In genomic region chr9:57646551-57647103, GRCm38 (mm10) we compare ENCODE assay signal across 14 mouse cellular contexts. TPM values are rescaled to one million over a fixed set of nuclear protein-coding genes. Genes with fewer than 3 reads are reported as not detected.
DNase-seq lines count a peak whose midpoint lies in the region; ATAC-seq and TF ChIP-seq lines count a peak whose summit lies in the region.
"Had no signal": no experiment of that assay in that cellular context is flagged by ENCODE, and none has a peak within 500 bp of the region (broad histone marks: within the 10 kb centered on the region; RNA-seq: fewer than 3 reads in every experiment).

No protein-coding gene starts in this region.

- WGBS in intestine, embryonic 16.5 days: 68% methylated on average over 12 of the region's 12 CpGs
- 43% methylated on average over 12 of the region's 12 CpGs for WGBS in forebrain, postnatal 0 days

- no peaks in the 10 kb centered on the region for H3K9me3 ChIP-seq in intestine, embryonic 16.5 days (ENCODE audit: control insufficient read depth, low read length)
- no peaks in the 10 kb centered on the region for H3K9me3 ChIP-seq in forebrain, postnatal 0 days (ENCODE audit: low read length)
- H3K9me3 ChIP-seq: embryonic facial prominence, embryonic 12.5 days; G1E; hindbrain, embryonic 12.5 days had no signal

- no peak overlapping the region for H3K4me2 ChIP-seq in intestine, embryonic 16.5 days (ENCODE audit: low read depth, low read length)
- H3K4me2 ChIP-seq in forebrain, postnatal 0 days (ENCODE audit: low read depth): no peak overlapping the region

- H3K27me3 ChIP-seq in intestine, embryonic 16.5 days (replicated peaks; ENCODE audit: control insufficient read depth, insufficient read depth, low read length): no peaks in the 10 kb centered on the region
- no peaks in the 10 kb centered on the region for H3K27me3 ChIP-seq in forebrain, postnatal 0 days (ENCODE audit: insufficient read depth, low read length)
- H3K27me3 ChIP-seq: embryonic facial prominence, embryonic 12.5 days; hindbrain, embryonic 12.5 days had no signal

- peak overlapping the region; percentile 38 for H3K27ac ChIP-seq in intestine, embryonic 16.5 days (ENCODE audit: low read length)
- no peak overlapping the region for H3K27ac ChIP-seq in forebrain, postnatal 0 days (ENCODE audit: low read depth, low read length)
- H3K27ac ChIP-seq: hindbrain, embryonic 12.5 days had no signal

- peaks cover 2% of the 10 kb centered on the region; the same call in 1 of the 2 replicates for H3K36me3 ChIP-seq in intestine, embryonic 16.5 days (ENCODE audit: control insufficient read depth, insufficient read depth, low read length)
- H3K36me3 ChIP-seq in forebrain, postnatal 0 days (ENCODE audit: insufficient read depth): no peaks in the 10 kb centered on the region

- peaks cover 50% of the 10 kb centered on the region for H3K4me1 ChIP-seq in intestine, embryonic 16.5 days (ENCODE audit: control insufficient read depth, insufficient read depth, low read length)
- peaks cover 17% of the 10 kb centered on the region for H3K4me1 ChIP-seq in forebrain, postnatal 0 days (ENCODE audit: insufficient read depth)

- no peak overlapping the region for H3K4me3 ChIP-seq in intestine, embryonic 16.5 days (ENCODE audit: low read length)
- H3K4me3 ChIP-seq in forebrain, postnatal 0 days (ENCODE audit: low read depth, low read length): no peak overlapping the region

- TF ChIP-seq CTCF in forebrain, postnatal 0 days (IDR thresholded peaks at IDR 0.05; ENCODE audit: low read depth): no peak

- no peak for ATAC-seq in intestine, embryonic 16.5 days
- peak; percentile 40 for ATAC-seq in neutrophil, adult 5-6 weeks (ENCODE audit: extremely low read depth, insufficient number of reproducible peaks, low FRiP score, poor library complexity, severe bottlenecking)
- no peak for ATAC-seq in forebrain, postnatal 0 days

- peak; percentile 48 to 50 for DNase-seq in lung, adult 18-20 months
- no peak for DNase-seq in lung, postnatal 4 days
- peak; percentile 92 for DNase-seq in MEL-GATA-1-ER (ENCODE audit: extremely low read depth, low read depth)
- DNase-seq in forebrain, postnatal 0 days: no peak
- no peak for DNase-seq in gastrocnemius, postnatal 36 days
- no peak for DNase-seq in embryo, embryonic 11 days
- DNase-seq: adrenal gland, postnatal 36 days had no signal

- H3K9ac ChIP-seq in intestine, embryonic 16.5 days (ENCODE audit: low read depth, low read length): no peak overlapping the region
- H3K9ac ChIP-seq in forebrain, postnatal 0 days: no peak overlapping the region
- H3K9ac ChIP-seq: embryonic facial prominence, embryonic 12.5 days; hindbrain, embryonic 12.5 days had no signal

- intact Hi-C loops in gastrocnemius, postnatal 36 days (cut with DNase I): no loop called here

RNA-seq across cellular contexts. Expression of gene Csk, which starts 6.8 kb away (rescaled TPM):
- 35.9 and 36.6 TPM in 2 replicates for polyA plus RNA-seq in intestine, embryonic 16.5 days (2015; fragmentation: Nextera tagmentation; extraction: Ambion mirVana)
- total RNA-seq in neutrophil, adult 5-6 weeks (2017): 499 and 556 TPM in 2 replicates
- total RNA-seq in forebrain, postnatal 0 days (2014; rRNA removed): 105 and 135 TPM in 2 replicates
- 37.0 and 46.3 TPM in 2 replicates for polyA plus RNA-seq in forebrain, postnatal 0 days (2015; fragmentation: Nextera tagmentation; extraction: Ambion mirVana)
- 1 to 10 TPM; 8.5 to 9.5 TPM for total RNA-seq in gastrocnemius, postnatal 36 days (2021)

RNA-seq across cellular contexts. Expression of gene Lman1l, which starts 26.1 kb away (rescaled TPM):
- not detected in 2 replicates for polyA plus RNA-seq in intestine, embryonic 16.5 days (2015; fragmentation: Nextera tagmentation; extraction: Ambion mirVana)
- 0.93 and 2.0 TPM in 2 replicates for total RNA-seq in neutrophil, adult 5-6 weeks (2017)
- total RNA-seq in forebrain, postnatal 0 days (2014; rRNA removed): not detected in 2 replicates
- not detected in 2 replicates for polyA plus RNA-seq in forebrain, postnatal 0 days (2015; fragmentation: Nextera tagmentation; extraction: Ambion mirVana)
- not detected for total RNA-seq in gastrocnemius, postnatal 36 days (2021)
- total RNA-seq: adrenal gland, postnatal 36 days; G1E; left cerebral cortex, adult 18-20 months had no signal
- polyA plus RNA-seq: embryonic facial prominence, embryonic 12.5 days; G1E; hindbrain, embryonic 12.5 days; midbrain, embryonic 16.5 days had no signal

RNA-seq across cellular contexts. Expression of gene Cyp1a2, which starts 36.9 kb away (rescaled TPM):
- not detected in 2 replicates for polyA plus RNA-seq in intestine, embryonic 16.5 days (2015; fragmentation: Nextera tagmentation; extraction: Ambion mirVana)
- total RNA-seq in neutrophil, adult 5-6 weeks (2017): not detected in 2 replicates
- total RNA-seq in forebrain, postnatal 0 days (2014; rRNA removed): not detected in 2 replicates
- not detected in 2 replicates for polyA plus RNA-seq in forebrain, postnatal 0 days (2015; fragmentation: Nextera tagmentation; extraction: Ambion mirVana)
- not detected for total RNA-seq in gastrocnemius, postnatal 36 days (2021)
- total RNA-seq: G1E; left cerebral cortex, adult 18-20 months had no signal
- polyA plus RNA-seq: embryonic facial prominence, embryonic 12.5 days; G1E; hindbrain, embryonic 12.5 days; midbrain, embryonic 16.5 days had no signal

RNA-seq across cellular contexts. Expression of gene Cplx3, which starts 40.5 kb away (rescaled TPM):
- not detected in 2 replicates for polyA plus RNA-seq in intestine, embryonic 16.5 days (2015; fragmentation: Nextera tagmentation; extraction: Ambion mirVana)
- total RNA-seq in neutrophil, adult 5-6 weeks (2017): not detected in 2 replicates
- total RNA-seq in forebrain, postnatal 0 days (2014; rRNA removed): 0.67 and 1.8 TPM in 2 replicates
- 1.2 and 2.6 TPM in 2 replicates for polyA plus RNA-seq in forebrain, postnatal 0 days (2015; fragmentation: Nextera tagmentation; extraction: Ambion mirVana)
- not detected for total RNA-seq in gastrocnemius, postnatal 36 days (2021)
- total RNA-seq: adrenal gland, postnatal 36 days had no signal
- polyA plus RNA-seq: G1E had no signal

RNA-seq across cellular contexts. Expression of gene Cyp1a1, which starts 41.1 kb away (rescaled TPM):
- not detected in 2 replicates for polyA plus RNA-seq in intestine, embryonic 16.5 days (2015; fragmentation: Nextera tagmentation; extraction: Ambion mirVana)
- not detected in 2 replicates for total RNA-seq in neutrophil, adult 5-6 weeks (2017)
- 0.38 and 0.67 TPM in 2 replicates for total RNA-seq in forebrain, postnatal 0 days (2014; rRNA removed)
- 0.30 and 0.42 TPM in 2 replicates for polyA plus RNA-seq in forebrain, postnatal 0 days (2015; fragmentation: Nextera tagmentation; extraction: Ambion mirVana)
- total RNA-seq in gastrocnemius, postnatal 36 days (2021): under 1 TPM; 0.26 to 0.57 TPM
- total RNA-seq: G1E had no signal
- polyA plus RNA-seq: embryonic facial prominence, embryonic 12.5 days; G1E; hindbrain, embryonic 12.5 days had no signal

Comparison
In these comparisons a context has a peak if more than half of its experiments do, and no peak if none do; other contexts are left out.
1. DNase-seq: peak in lung, adult 18-20 months (2 of 2) and MEL-GATA-1-ER (single experiment); none in lung, postnatal 4 days (0 of 2), forebrain, postnatal 0 days (single experiment), gastrocnemius, postnatal 36 days (0 of 2) and embryo, embryonic 11 days (single experiment).
2. RNA of gene Csk, which starts 6.8 kb away (total RNA-seq): 499 to 556 TPM in neutrophil, adult 5-6 weeks and 105 to 135 TPM in forebrain, postnatal 0 days; 8.5 to 9.5 TPM in gastrocnemius, postnatal 36 days; every median in the first group is over 10 times any median in the second.